Mouse (Mus musculus): Measurements from ENCODE around the gene Tmem231. TPM values are rescaled to one million over a fixed set of nuclear protein-coding genes. Genes with fewer than 3 reads are reported as not detected.

Tmem231 gene
- polyA plus RNA-seq, 1 experiment from 2014 or later = 15.8 TPM

DNA sequence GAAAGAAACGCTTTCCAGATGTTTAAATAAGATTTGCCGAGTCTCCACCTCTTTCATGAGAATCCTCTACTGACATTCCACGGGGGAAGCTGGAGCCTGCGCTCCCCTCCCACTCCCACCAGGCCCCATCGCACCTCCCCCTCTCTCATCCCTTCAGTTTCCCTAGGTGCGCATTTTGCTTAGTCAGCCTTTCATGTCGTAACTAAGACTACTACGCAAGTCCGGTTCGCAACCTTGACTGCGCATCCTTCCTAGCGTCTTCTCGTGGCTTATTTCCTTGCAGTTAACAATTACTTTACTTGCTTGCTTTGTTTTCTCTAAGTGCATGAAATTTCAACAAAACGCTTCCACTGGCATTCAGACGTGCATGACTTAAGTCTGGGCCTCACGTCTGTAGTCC, 2.0 kb downstream of the Tmem231 start:
- no peaks in the 10 kb centered on the region for H3K36me3 ChIP-seq (ENCODE audit: control insufficient read depth, insufficient read depth, low read length)
- 0 out of 2 replicates have a peak overlapping the region, but pooled peaks have one; percentile 6 for H3K4me2 ChIP-seq (ENCODE audit: low read depth, low read length)
- no peak overlapping the region for H3K9ac ChIP-seq (ENCODE audit: low read depth, low read length)
- no peaks in the 10 kb centered on the region for H3K27me3 ChIP-seq (replicated peaks; ENCODE audit: control insufficient read depth, insufficient read depth, low read length)
- H3K27ac ChIP-seq (replicated peaks; ENCODE audit: low read depth, low read length) = no peak overlapping the region
- no peak overlapping the region for H3K4me3 ChIP-seq (ENCODE audit: low read depth, low read length)
- DNase-seq (ENCODE audit: low spot score) (no peak), ATAC-seq (ENCODE audit: low read depth) (no peak)
- H3K9me3 ChIP-seq (ENCODE audit: control insufficient read depth, low read length) = no peaks in the 10 kb centered on the region
- H3K4me1 ChIP-seq (ENCODE audit: control insufficient read depth, insufficient read depth, low read length) = peaks cover 7% of the 10 kb centered on the region
- 50% methylated on average over 16 of the region's 16 CpGs for WGBS

DNA sequence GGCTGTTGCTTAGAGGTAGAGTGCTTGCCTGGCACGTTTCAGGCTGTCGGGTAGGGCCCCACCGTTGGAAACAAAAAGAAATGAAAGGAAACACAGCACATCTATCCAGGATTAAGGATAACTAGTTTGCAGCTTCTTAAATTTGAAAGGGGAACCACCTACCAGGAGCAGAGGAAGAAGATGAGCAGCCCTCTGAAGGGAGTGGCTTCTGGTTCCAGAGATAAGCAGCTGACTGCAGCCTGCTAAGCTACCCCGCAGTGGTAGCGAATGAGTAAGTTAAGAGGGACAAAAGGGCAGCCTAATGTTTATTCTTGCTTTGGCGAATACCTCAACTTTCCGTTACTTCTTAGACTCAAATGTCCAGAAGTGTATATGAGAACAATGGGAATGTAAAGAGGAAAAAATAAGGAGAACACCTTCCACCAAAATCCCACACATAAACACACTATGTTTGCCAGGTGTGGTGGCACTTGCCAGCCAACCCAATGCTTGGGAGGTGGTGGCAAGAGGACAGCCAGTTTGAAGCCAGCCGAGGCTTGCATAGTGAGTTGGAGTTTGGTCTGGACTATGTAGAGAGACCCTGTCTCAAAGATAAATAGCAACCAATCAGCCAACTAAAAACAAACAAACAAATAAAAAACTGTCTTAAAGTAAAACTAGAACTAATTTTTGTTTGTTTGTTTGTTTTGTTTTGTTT, 3.9 kb downstream of the Tmem231 start:
- no peak for DNase-seq (ENCODE audit: low spot score)
- H3K4me1 ChIP-seq (ENCODE audit: control insufficient read depth, insufficient read depth, low read length) = peaks cover 7% of the 10 kb centered on the region
- H3K9me3 ChIP-seq (ENCODE audit: control insufficient read depth, low read length) = no peaks in the 10 kb centered on the region
- H3K4me2 ChIP-seq (ENCODE audit: low read depth, low read length) = no peak overlapping the region
- no peaks in the 10 kb centered on the region for H3K27me3 ChIP-seq (replicated peaks; ENCODE audit: control insufficient read depth, insufficient read depth, low read length)
- WGBS = 73% methylated on average over 8 of the region's 8 CpGs
- no peak overlapping the region for H3K4me3 ChIP-seq (ENCODE audit: low read depth, low read length)
- no peak overlapping the region for H3K9ac ChIP-seq (ENCODE audit: low read depth, low read length)
- no peak overlapping the region for H3K27ac ChIP-seq (replicated peaks; ENCODE audit: low read depth, low read length)
- no peaks in the 10 kb centered on the region for H3K36me3 ChIP-seq (ENCODE audit: control insufficient read depth, insufficient read depth, low read length)
- no peak for ATAC-seq (ENCODE audit: low read depth)

DNA sequence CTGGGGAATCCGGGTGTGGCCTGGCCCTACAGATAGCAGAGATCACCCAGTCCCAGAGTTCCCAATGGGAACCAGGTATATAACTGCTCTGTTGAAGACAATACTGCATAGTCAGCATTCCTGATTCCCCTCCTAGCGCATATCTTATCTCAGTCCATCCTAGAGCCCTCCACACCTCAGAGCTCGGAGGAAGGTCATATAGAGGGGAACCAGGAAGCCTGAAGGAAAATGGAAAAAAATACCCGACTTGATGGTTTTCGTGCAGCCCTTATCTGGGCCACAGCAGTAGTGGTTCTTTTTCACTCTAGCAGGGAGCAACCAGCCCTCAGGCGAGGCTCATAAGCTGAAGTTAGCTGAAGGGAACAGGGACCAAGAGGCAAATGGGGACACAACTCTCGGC, 8.7 kb downstream of the Tmem231 start:
- WGBS = 82% methylated on average over 7 of the region's 7 CpGs
- no peak overlapping the region for H3K4me2 ChIP-seq (ENCODE audit: low read depth, low read length)
- no peak overlapping the region for H3K27ac ChIP-seq (replicated peaks; ENCODE audit: low read depth, low read length)
- H3K4me1 ChIP-seq (ENCODE audit: control insufficient read depth, insufficient read depth, low read length) = no peaks in the 10 kb centered on the region
- no peak overlapping the region for H3K9ac ChIP-seq (ENCODE audit: low read depth, low read length)
- no peak overlapping the region for H3K4me3 ChIP-seq (ENCODE audit: low read depth, low read length)
- no peaks in the 10 kb centered on the region for H3K36me3 ChIP-seq (ENCODE audit: control insufficient read depth, insufficient read depth, low read length)
- H3K9me3 ChIP-seq (ENCODE audit: control insufficient read depth, low read length) = no peaks in the 10 kb centered on the region
- ATAC-seq (ENCODE audit: low read depth) (no peak), DNase-seq (ENCODE audit: low spot score) (no peak)
- H3K27me3 ChIP-seq (replicated peaks; ENCODE audit: control insufficient read depth, insufficient read depth, low read length) = no peaks in the 10 kb centered on the region

DNA sequence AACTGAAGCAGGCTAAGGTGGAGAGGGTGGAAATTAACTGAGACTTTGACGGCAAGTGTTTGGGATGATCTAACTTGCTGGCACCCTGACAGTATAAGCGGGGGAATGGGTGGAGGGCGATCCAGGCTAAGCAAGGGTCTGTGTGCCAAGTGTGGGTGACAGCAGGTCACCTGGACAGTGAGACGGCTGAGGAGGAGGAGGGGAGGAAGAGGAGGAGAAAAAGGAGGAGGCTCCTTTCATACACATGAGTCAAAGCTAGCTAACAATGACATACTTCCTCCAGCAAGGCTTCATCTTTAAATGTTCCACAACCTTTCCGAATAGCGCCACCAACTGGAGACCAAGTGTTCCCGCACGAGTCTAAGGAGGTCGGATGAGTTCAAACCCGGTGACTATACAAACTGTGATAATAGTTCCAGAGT, 10.3 kb downstream of the Tmem231 start:
- Histone ChIP-seq H3K36me3 (ENCODE audit: control insufficient read depth, insufficient read depth, low read length) (no peaks in the 10 kb centered on the region), H3K4me1 (ENCODE audit: control insufficient read depth, insufficient read depth, low read length) (no peaks in the 10 kb centered on the region), H3K9me3 (ENCODE audit: control insufficient read depth, low read length) (no peaks in the 10 kb centered on the region), H3K27ac (replicated peaks; ENCODE audit: low read depth, low read length) (no peak overlapping the region), H3K9ac (ENCODE audit: low read depth, low read length) (no peak overlapping the region), H3K4me2 (ENCODE audit: low read depth, low read length) (no peak overlapping the region), H3K27me3 (replicated peaks; ENCODE audit: control insufficient read depth, insufficient read depth, low read length) (no peaks in the 10 kb centered on the region), H3K4me3 (ENCODE audit: low read depth, low read length) (no peak overlapping the region)
- DNase-seq (ENCODE audit: low spot score) (peak; percentile 58), ATAC-seq (ENCODE audit: low read depth) (0 out of 2 replicates have a peak, but pooled peaks have one; percentile 41)
- 27% methylated on average over 10 of the region's 10 CpGs for WGBS

DNA sequence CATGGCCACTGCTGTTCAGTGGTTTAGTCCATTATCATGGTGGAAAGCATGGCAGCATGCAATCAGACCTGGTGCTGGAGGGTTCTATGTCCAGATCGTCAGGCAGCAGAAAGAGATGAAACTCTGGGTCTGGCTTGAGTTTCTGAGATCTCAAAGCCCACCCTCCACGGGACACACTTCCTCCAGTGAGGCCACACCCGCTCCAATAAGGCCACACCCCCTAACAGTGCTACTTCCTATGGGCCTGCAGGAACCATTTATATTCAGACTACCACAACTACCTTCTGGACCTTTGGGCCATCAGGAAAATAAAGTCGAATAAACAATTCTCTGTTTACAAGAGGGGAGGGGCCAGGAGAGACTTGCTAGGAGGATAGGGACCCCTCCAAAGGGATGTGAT, 12.7 kb downstream of the Tmem231 start:
- H3K9me3 ChIP-seq (ENCODE audit: control insufficient read depth, low read length) = no peaks in the 10 kb centered on the region
- ATAC-seq (ENCODE audit: low read depth) (no peak), DNase-seq (ENCODE audit: low spot score) (no peak)
- peaks cover 7% of the 10 kb centered on the region; the same call in 1 of the 2 replicates for H3K36me3 ChIP-seq (ENCODE audit: control insufficient read depth, insufficient read depth, low read length)
- H3K4me2 ChIP-seq (ENCODE audit: low read depth, low read length) = no peak overlapping the region
- no peak overlapping the region for H3K27ac ChIP-seq (replicated peaks; ENCODE audit: low read depth, low read length)
- H3K4me1 ChIP-seq (ENCODE audit: control insufficient read depth, insufficient read depth, low read length) = no peaks in the 10 kb centered on the region
- H3K27me3 ChIP-seq (replicated peaks; ENCODE audit: control insufficient read depth, insufficient read depth, low read length) = no peaks in the 10 kb centered on the region
- no peak overlapping the region for H3K9ac ChIP-seq (ENCODE audit: low read depth, low read length)
- no peak overlapping the region for H3K4me3 ChIP-seq (ENCODE audit: low read depth, low read length)
- WGBS = 81% methylated on average over 4 of the region's 4 CpGs

DNA sequence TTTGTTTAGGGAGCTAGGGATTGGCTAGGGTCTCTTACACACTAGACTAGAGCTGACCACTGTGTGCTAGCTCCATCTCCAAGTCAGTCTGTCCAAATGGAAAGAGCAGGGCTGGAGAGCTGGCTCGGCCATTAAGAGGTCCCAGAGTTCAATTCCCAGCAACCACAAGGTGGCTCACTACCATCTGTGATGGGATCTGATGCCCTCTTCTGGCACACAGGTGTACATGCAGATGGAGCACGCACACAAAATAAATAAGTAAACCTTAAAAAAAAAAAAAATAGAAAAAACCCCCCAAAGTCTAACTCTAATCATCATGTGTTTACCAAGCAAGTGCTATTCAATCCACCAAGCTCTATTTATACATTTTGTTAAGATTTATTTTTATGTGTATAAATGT, 14.0 kb downstream of the Tmem231 start:
- no peak overlapping the region for H3K27ac ChIP-seq (replicated peaks; ENCODE audit: low read depth, low read length)
- H3K4me2 ChIP-seq (ENCODE audit: low read depth, low read length) = no peak overlapping the region
- ATAC-seq (ENCODE audit: low read depth) (no peak), DNase-seq (ENCODE audit: low spot score) (no peak)
- H3K9ac ChIP-seq (ENCODE audit: low read depth, low read length) = no peak overlapping the region
- 82% methylated on average over 2 of the region's 2 CpGs for WGBS
- H3K27me3 ChIP-seq (replicated peaks; ENCODE audit: control insufficient read depth, insufficient read depth, low read length) = no peaks in the 10 kb centered on the region
- no peaks in the 10 kb centered on the region for H3K9me3 ChIP-seq (ENCODE audit: control insufficient read depth, low read length)
- peaks cover 7% of the 10 kb centered on the region; the same call in 1 of the 2 replicates for H3K36me3 ChIP-seq (ENCODE audit: control insufficient read depth, insufficient read depth, low read length)
- H3K4me3 ChIP-seq (ENCODE audit: low read depth, low read length) = no peak overlapping the region
- no peaks in the 10 kb centered on the region for H3K4me1 ChIP-seq (ENCODE audit: control insufficient read depth, insufficient read depth, low read length)

DNA sequence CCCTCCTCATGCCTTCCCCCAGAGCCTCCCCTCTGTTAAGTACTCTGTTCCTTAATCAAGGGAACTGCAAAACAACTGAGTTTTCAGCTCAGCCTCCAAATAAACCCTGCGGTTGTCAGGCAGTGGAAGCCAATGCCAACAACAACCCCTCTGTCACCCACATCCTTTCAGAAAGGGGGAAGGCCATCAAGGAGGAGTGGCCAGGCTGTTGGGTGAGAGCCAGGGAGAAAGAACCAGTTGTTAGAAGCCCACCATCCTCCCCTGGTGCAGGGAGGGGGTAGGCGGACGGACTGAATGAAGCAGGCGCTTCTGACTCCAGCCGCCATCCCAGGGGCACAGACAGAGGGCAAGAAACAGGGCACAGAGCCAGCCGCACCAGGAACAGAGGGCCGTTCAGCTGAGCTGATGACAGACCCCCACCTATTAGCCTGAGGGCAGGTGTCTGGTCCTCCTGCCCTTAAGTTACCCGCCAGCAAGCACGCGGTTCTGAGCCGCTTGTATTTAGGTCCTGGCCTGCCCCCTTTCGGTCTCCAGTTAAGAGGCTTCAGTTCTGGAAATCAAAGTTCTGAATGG, 20.7 kb downstream of the Tmem231 start:
- H3K36me3 ChIP-seq (ENCODE audit: control insufficient read depth, insufficient read depth, low read length) = peaks cover 7% of the 10 kb centered on the region; the same call in 1 of the 2 replicates
- peak; percentile 81 for ATAC-seq (ENCODE audit: low read depth)
- no peak overlapping the region for H3K9ac ChIP-seq (ENCODE audit: low read depth, low read length)
- no peak overlapping the region for H3K4me3 ChIP-seq (ENCODE audit: low read depth, low read length)
- peaks cover 17% of the 10 kb centered on the region; the same call in 1 of the 2 replicates for H3K27me3 ChIP-seq (replicated peaks; ENCODE audit: control insufficient read depth, insufficient read depth, low read length)
- peak; percentile 87 for DNase-seq (ENCODE audit: low spot score)
- H3K4me1 ChIP-seq (ENCODE audit: control insufficient read depth, insufficient read depth, low read length) = peaks cover 11% of the 10 kb centered on the region
- no peaks in the 10 kb centered on the region for H3K9me3 ChIP-seq (ENCODE audit: control insufficient read depth, low read length)
- WGBS = 27% methylated on average over 12 of the region's 12 CpGs
- peak overlapping the region; percentile 30; the same call in 1 of the 2 replicates for H3K4me2 ChIP-seq (ENCODE audit: low read depth, low read length)
- no peak overlapping the region for H3K27ac ChIP-seq (replicated peaks; ENCODE audit: low read depth, low read length)

DNA sequence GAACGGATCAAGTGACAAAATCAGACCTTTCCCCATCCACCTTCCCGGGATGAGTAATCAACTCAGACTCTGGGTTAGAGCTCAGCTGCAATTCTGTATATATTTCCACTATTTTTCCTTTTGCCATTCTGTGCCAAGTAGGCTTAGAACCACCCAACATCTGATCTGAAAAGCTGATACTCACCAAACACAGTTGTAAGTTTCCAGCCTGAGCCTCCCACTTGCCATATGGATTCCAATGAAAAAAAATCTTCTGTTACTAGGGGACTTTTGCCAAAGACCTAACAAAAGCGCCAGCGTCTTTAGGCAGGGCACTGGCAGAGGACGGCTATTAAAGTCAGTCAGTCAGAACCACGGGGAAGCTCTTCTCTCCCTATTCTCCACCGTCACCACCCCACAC, 22.1 kb downstream of the Tmem231 start:
- 33% methylated on average over 7 of the region's 7 CpGs for WGBS
- DNase-seq (ENCODE audit: low spot score) = no peak
- Histone ChIP-seq H3K36me3 (ENCODE audit: control insufficient read depth, insufficient read depth, low read length) (peaks cover 2% of the 10 kb centered on the region; the same call in 1 of the 2 replicates), H3K27ac (replicated peaks; ENCODE audit: low read depth, low read length) (no peak overlapping the region), H3K4me2 (ENCODE audit: low read depth, low read length) (no peak overlapping the region), H3K9me3 (ENCODE audit: control insufficient read depth, low read length) (no peaks in the 10 kb centered on the region), H3K9ac (ENCODE audit: low read depth, low read length) (no peak overlapping the region), H3K27me3 (replicated peaks; ENCODE audit: control insufficient read depth, insufficient read depth, low read length) (peaks cover 17% of the 10 kb centered on the region; the same call in 1 of the 2 replicates), H3K4me1 (ENCODE audit: control insufficient read depth, insufficient read depth, low read length) (peaks cover 11% of the 10 kb centered on the region), H3K4me3 (ENCODE audit: low read depth, low read length) (no peak overlapping the region)
- ATAC-seq (ENCODE audit: low read depth) = no peak
